Mouse (Mus musculus): ENCODE measurements around the gene Ifng. TPM values are rescaled to one million over a fixed set of nuclear protein-coding genes. Genes with fewer than 3 reads are reported as not detected.
"Not testable (repeated sequence)": the region's sequence is repeated elsewhere in the genome, so short reads cannot be mapped to it uniquely, and the experiment has no call there.

The Ifng gene
- not detected for total RNA-seq (2021)

- DNase-seq, result no peak
Observed at GRCm38 (mm10) chr10:118440742-118441240, at the start of gene Ifng. Gene Ifng, plus strand, starts transcription at chr10:118441046.

GRCm38 (mm10) chr10:118399917-118400316 is 40.9 kb upstream of the Ifng start:
- no peak for DNase-seq

GRCm38 (mm10) chr10:118406463-118407221 is 34.2 kb upstream of the Ifng start:
- DNase-seq, result no peak

GRCm38 (mm10) chr10:118411377-118411776 is 29.5 kb upstream of the Ifng start:
- DNase-seq, result peak; percentile 22

GRCm38 (mm10) chr10:118412774-118413173 is 28.1 kb upstream of the Ifng start:
- DNase-seq, result no peak

GRCm38 (mm10) chr10:118419000-118419425 is 21.8 kb upstream of the Ifng start:
- no peak for DNase-seq

GRCm38 (mm10) chr10:118420896-118421295 is 19.9 kb upstream of the Ifng start:
- no peak for DNase-seq

GRCm38 (mm10) chr10:118435501-118435900 is 5.3 kb upstream of the Ifng start:
- DNase-seq, result no peak

GRCm38 (mm10) chr10:118441898-118442297 is 1.1 kb downstream of the Ifng start:
- peak; percentile 37 for DNase-seq

GRCm38 (mm10) chr10:118442999-118443398 is 2.2 kb downstream of the Ifng start:
- DNase-seq, result no peak

GRCm38 (mm10) chr10:118445021-118445420 is 4.2 kb downstream of the Ifng start:
- peak; percentile 20 for DNase-seq

- DNase-seq, result no peak
Observed at GRCm38 (mm10) chr10:118445502-118445901, 4.7 kb downstream of the Ifng start.

GRCm38 (mm10) chr10:118445978-118446377 is 5.1 kb downstream of the Ifng start:
- no peak for DNase-seq

- DNase-seq, result no peak
Observed at GRCm38 (mm10) chr10:118451747-118452146, 10.9 kb downstream of the Ifng start.

- DNase-seq, result no peak
Observed at GRCm38 (mm10) chr10:118458729-118459128, 17.9 kb downstream of the Ifng start.

GRCm38 (mm10) chr10:118461126-118461767 is 20.4 kb downstream of the Ifng start:
- no peak for DNase-seq

GRCm38 (mm10) chr10:118466481-118466880 is 25.6 kb downstream of the Ifng start:
- DNase-seq, result peak; percentile 72

- no peak for DNase-seq
Observed at GRCm38 (mm10) chr10:118469047-118469446, 28.2 kb downstream of the Ifng start.

- no peak for DNase-seq
Observed at GRCm38 (mm10) chr10:118470296-118470957, 29.6 kb downstream of the Ifng start.

GRCm38 (mm10) chr10:118472846-118473245 is 32.0 kb downstream of the Ifng start:
- not testable (repeated sequence) for DNase-seq

- no peak for DNase-seq
Observed at GRCm38 (mm10) chr10:118476696-118477095, 35.9 kb downstream of the Ifng start.

GRCm38 (mm10) chr10:118477297-118477696 is 36.5 kb downstream of the Ifng start:
- DNase-seq, result no peak

GRCm38 (mm10) chr10:118479244-118479643 is 38.4 kb downstream of the Ifng start:
- no peak for DNase-seq

Data from heart, postnatal 4 days (tissue).